Mouse (Mus musculus): Measurements from ENCODE around the gene Zfp526.

DNA sequence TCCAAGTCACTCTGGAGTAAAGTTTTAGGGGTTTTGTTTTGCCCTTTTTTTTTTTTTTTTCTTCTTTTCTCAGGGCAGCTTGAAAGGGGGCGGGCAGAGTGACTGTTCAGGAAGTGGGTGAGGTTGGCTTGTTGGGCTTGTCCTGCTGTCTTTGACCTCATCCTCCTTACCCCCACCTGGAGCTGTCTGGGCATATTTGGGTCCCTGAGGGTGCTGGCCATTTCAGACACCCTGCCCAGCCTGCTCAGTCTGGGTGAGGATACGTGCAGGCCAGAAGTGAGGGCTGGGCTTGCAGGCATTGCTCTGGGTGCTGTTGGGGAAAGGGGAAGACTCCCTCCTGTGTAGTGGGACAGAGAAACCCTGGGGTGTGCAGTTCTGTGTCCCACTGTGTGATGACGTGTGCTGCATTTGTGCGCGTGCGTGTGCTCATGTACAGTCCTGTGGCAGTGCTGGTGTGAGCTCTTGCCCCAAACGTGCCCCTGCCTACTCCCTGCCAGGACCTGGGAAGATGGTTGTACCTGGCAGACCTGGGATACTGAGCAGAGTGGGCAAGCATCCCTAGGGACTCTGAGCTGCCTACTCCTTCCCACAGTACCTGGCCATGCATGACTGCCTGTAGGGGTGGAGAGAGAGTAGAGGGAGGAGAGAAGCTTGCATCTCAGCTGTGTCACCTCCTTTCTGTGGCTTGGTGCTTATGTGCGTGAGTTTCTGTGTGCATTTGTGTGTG lies 48.5 kb downstream of the Zfp526 start:
- TF ChIP-seq CTCF (IDR thresholded peaks at IDR 0.05; ENCODE audit: insufficient read depth, low read depth, low read length) (no peak), POLR2A (IDR thresholded peaks at IDR 0.05; ENCODE audit: insufficient read depth, low read depth, low read length) (no peak)
